Mouse (Mus musculus) embryonic facial prominence, embryonic 13.5 days (tissue): Measurements from ENCODE around the gene Cdc42se2. TPM values are rescaled to one million over a fixed set of nuclear protein-coding genes. Genes with fewer than 3 reads are reported as not detected.

ENCODE experiments used
- ATAC-seq: fragments of 200-750 bp; cut with Nextera tagmentation; 2 replicates; pipeline ENCODE4 v1.8.0; 2017; ENCODE audit warnings: low read depth; ENCODE audit not compliant: insufficient number of reproducible peaks, insufficient read depth, low FRiP score, low TSS enrichment
- H3K27ac ChIP-seq: fragments of 300-500 bp; sonication (generic); 2 replicates; pipeline ENCODE4 v1.5.1; 2015; ENCODE audit warnings: moderate library complexity, mild to moderate bottlenecking, inconsistent platforms
- H3K27me3 ChIP-seq: fragments of 300-500 bp; sonication (generic); 2 replicates; pipeline ENCODE4 v1.6.1; 2015; ENCODE audit warnings: mild to moderate bottlenecking, inconsistent platforms
- H3K36me3 ChIP-seq: fragments of 300-500 bp; sonication (generic); 2 replicates; pipeline ENCODE4 v1.6.1; 2015; ENCODE audit warnings: mild to moderate bottlenecking, inconsistent platforms
- H3K4me1 ChIP-seq: fragments of 300-500 bp; sonication (generic); 2 replicates; pipeline ENCODE4 v1.6.1; 2015; ENCODE audit warnings: inconsistent platforms
- H3K4me2 ChIP-seq: fragments of 300-500 bp; sonication (generic); 2 replicates; pipeline ENCODE4 v1.6.1; 2015; ENCODE audit warnings: moderate library complexity, mild to moderate bottlenecking, inconsistent platforms
- H3K4me3 ChIP-seq: fragments of 300-500 bp; sonication (generic); 2 replicates; pipeline ENCODE4 v1.5.1; 2015; ENCODE audit warnings: mild to moderate bottlenecking, inconsistent platforms
- H3K9ac ChIP-seq: fragments of 300-500 bp; sonication (generic); 2 replicates; pipeline ENCODE4 v1.6.1; 2015; ENCODE audit warnings: mild to moderate bottlenecking, inconsistent platforms
- H3K9me3 ChIP-seq: fragments of 300-500 bp; sonication (generic); 2 replicates; pipeline ENCODE4 v1.6.1; 2016; ENCODE audit warnings: inconsistent platforms
- WGBS: fragments of 180-500 bp; shearing (Covaris S2); methylation state at CpG from one replicate; pipeline ENCODE4 v1.1.7; 2015; ENCODE audit warnings: mixed read lengths; 5-methylcytosine and 5-hydroxymethylcytosine counted together
- polyA plus RNA-seq: library from polyadenylated mRNA; unstranded; fragments of >200 nt; fragmentation: Nextera tagmentation; extraction: Ambion mirVana; gene quantifications from 2 replicates; pipeline ENCODE4 v1.2.1, GENCODE M21; 2015

The Cdc42se2 gene
- polyA plus RNA-seq, 1 experiment from 2014 or later, result 86.2 TPM

DNA sequence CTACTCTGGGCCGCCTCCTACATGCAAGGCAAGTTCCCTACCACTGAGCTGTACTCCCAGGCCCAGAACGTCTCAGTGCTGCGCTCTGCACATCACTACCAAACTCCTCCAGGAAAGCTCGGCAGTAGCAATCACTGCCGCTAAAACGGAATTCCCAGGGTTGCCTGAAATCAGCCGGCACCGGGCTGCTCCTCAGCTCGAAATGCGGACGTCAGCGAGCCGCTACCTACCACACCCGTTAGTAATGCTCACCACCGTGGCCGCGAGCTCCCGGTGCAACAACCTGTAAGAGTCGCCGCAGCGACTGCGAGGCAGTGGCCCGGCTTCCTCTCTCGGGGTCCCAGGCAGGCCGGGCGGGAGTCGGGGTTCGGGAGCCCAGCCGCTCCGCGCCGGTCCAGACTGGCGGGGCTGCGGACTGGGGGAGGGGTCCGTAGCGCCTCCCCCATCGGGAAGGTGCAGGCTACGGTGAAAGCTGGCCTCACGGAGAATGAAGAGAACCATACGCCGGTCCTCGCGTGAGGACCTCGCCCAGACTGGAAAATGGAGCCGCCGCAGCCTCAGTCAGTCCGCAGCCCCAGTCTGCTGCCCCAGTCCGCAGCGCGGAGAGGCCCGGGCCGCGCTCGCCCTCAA lies 502 bp downstream of the Cdc42se2 start:
- under 1% methylated on average over 54 of the region's 54 CpGs for WGBS
- Histone ChIP-seq H3K9me3 (no peaks in the 10 kb centered on the region), H3K27ac (peak overlapping the region; percentile 99), H3K27me3 (no peaks in the 10 kb centered on the region), H3K4me2 (peak overlapping the region; percentile 66), H3K4me3 (peak overlapping the region; percentile 89), H3K4me1 (peaks cover 7% of the 10 kb centered on the region), H3K9ac (peak overlapping the region; percentile 95), H3K36me3 (no peaks in the 10 kb centered on the region)
- ATAC-seq, result peak; percentile 80

- Histone ChIP-seq H3K9ac (no peak overlapping the region), H3K4me1 (peaks cover 7% of the 10 kb centered on the region), H3K27me3 (no peaks in the 10 kb centered on the region), H3K36me3 (no peaks in the 10 kb centered on the region), H3K4me2 (peak overlapping the region; percentile 66; the same call in 1 of the 2 replicates), H3K9me3 (no peaks in the 10 kb centered on the region), H3K4me3 (no peak overlapping the region), H3K27ac (no peak overlapping the region)
- 88% methylated on average over 3 of the region's 3 CpGs for WGBS
- ATAC-seq, result no peak
Observed at GRCm38 (mm10) chr11:54785566-54785965, 1.9 kb downstream of the Cdc42se2 start.

GRCm38 (mm10) chr11:54784436-54784835 lies 3.0 kb downstream of the Cdc42se2 start:
- Histone ChIP-seq H3K27ac (no peak overlapping the region), H3K36me3 (no peaks in the 10 kb centered on the region), H3K4me1 (peaks cover 7% of the 10 kb centered on the region), H3K9ac (no peak overlapping the region), H3K4me2 (no peak overlapping the region), H3K4me3 (no peak overlapping the region), H3K9me3 (no peaks in the 10 kb centered on the region), H3K27me3 (no peaks in the 10 kb centered on the region)
- ATAC-seq, result no peak
- 90% methylated on average over 3 of the region's 3 CpGs for WGBS

GRCm38 (mm10) chr11:54782253-54782652 lies 5.2 kb downstream of the Cdc42se2 start:
- no peak overlapping the region for H3K27ac ChIP-seq
- no peak for ATAC-seq
- 82% methylated on average over 6 of the region's 6 CpGs for WGBS
- no peaks in the 10 kb centered on the region for H3K9me3 ChIP-seq
- no peaks in the 10 kb centered on the region for H3K36me3 ChIP-seq
- H3K9ac ChIP-seq, result no peak overlapping the region
- peaks cover 7% of the 10 kb centered on the region for H3K4me1 ChIP-seq
- no peak overlapping the region for H3K4me3 ChIP-seq
- no peaks in the 10 kb centered on the region for H3K27me3 ChIP-seq
- no peak overlapping the region for H3K4me2 ChIP-seq

DNA sequence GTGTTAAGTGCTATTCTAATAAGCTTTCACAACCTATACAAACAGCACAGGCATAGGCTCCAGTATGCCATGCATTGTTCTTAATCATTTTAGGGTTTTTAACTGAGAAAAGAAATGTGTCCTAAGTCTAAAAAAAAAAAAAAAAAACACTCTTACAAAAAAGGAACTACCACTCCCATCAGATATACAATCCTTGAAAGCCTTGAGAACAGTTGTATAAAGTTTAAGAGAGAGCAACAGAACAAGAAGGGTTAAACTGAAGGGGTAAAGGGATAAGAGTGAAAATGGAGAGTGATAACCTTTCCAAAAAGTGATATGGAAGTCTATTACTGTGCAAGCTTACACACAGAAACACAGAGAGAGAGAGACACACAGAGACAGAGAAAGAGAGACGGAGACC lies 7.5 kb downstream of the Cdc42se2 start:
- H3K27ac ChIP-seq, result no peak overlapping the region
- H3K4me1 ChIP-seq, result peaks cover 8% of the 10 kb centered on the region; the same call in 1 of the 2 replicates
- H3K4me2 ChIP-seq, result no peak overlapping the region
- H3K27me3 ChIP-seq, result no peaks in the 10 kb centered on the region
- no peak overlapping the region for H3K4me3 ChIP-seq
- no peaks in the 10 kb centered on the region for H3K9me3 ChIP-seq
- no peak overlapping the region for H3K9ac ChIP-seq
- no peak for ATAC-seq
- 82% methylated on average over 1 of the region's 1 CpGs for WGBS
- H3K36me3 ChIP-seq, result no peaks in the 10 kb centered on the region

GRCm38 (mm10) chr11:54778131-54778844 lies 9.2 kb downstream of the Cdc42se2 start:
- 85% methylated on average over 1 of the region's 1 CpGs for WGBS
- H3K36me3 ChIP-seq, result no peaks in the 10 kb centered on the region
- H3K27ac ChIP-seq, result no peak overlapping the region
- H3K4me2 ChIP-seq, result no peak overlapping the region
- no peak overlapping the region for H3K9ac ChIP-seq
- no peaks in the 10 kb centered on the region for H3K9me3 ChIP-seq
- H3K4me3 ChIP-seq, result no peak overlapping the region
- H3K27me3 ChIP-seq, result no peaks in the 10 kb centered on the region
- peaks cover 11% of the 10 kb centered on the region; the same call in 1 of the 2 replicates for H3K4me1 ChIP-seq
- ATAC-seq, result no peak

DNA sequence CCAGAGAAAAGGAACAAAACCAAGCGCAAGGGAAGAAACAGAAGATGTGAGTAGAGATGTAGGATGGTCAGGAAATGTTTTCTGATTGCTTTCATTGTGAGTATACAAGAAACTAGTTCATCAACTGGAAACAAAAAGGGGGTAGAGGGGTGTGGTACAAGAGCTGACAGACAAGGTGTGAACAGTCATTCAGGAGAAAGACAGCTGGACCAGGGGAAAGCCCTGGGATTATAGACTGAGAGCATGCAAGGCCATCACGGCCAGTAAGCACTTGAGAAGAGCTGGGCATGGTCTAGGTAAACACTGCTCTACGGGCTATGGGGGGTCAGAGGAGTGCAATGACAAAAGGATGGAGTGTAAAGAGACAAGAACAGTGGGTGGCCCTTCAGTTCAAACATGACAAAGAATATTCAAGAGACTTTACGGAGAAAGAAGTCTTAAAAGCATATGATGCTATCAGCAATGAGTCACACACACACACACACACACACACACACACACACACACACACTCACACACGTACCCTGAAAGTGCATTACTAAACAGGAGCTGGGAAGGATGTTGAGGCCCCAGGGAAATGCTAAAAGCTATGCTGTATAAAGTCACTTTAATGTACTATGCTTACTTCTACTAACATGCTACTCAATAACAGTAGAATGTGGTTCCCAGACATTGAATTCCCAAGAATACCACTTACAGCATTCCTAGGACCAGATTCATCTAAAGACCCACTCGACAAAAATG lies 9.9 kb downstream of the Cdc42se2 start:
- H3K4me1 ChIP-seq, result peaks cover 11% of the 10 kb centered on the region; the same call in 1 of the 2 replicates
- WGBS, result 86% methylated on average over 6 of the region's 6 CpGs
- no peaks in the 10 kb centered on the region for H3K36me3 ChIP-seq
- H3K9me3 ChIP-seq, result no peaks in the 10 kb centered on the region
- no peak overlapping the region for H3K27ac ChIP-seq
- ATAC-seq, result no peak
- H3K9ac ChIP-seq, result no peak overlapping the region
- H3K4me2 ChIP-seq, result no peak overlapping the region
- H3K4me3 ChIP-seq, result no peak overlapping the region
- H3K27me3 ChIP-seq, result no peaks in the 10 kb centered on the region

DNA sequence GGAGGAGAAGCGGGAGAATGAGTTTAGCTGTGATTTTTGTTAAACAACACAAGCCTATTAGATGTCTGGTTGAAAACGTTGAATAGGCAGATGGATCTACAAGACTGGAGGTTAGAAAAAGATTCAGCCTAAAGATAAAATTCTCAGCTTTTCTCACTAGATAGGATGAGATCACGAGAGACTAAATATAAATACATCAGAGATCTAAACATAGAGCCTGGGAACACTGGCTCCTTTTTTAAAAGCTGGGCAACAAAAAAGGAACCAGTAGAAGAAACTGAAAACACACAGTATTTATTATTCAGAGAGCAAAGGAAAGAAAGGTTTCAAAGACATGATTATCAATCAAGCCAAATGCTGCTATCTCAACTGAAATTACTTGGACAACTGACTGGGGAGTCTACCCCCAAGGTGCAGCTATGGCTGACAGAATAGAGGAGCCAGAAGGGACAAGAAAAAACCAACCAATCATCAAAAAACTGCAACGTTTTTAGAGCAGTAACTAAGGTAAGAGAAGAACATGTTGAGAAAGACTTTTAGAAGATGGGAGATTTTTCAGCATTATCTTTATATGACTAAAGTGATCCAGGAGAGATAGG lies 10.6 kb downstream of the Cdc42se2 start:
- no peaks in the 10 kb centered on the region for H3K36me3 ChIP-seq
- no peak for ATAC-seq
- H3K9me3 ChIP-seq, result no peaks in the 10 kb centered on the region
- no peak overlapping the region for H3K9ac ChIP-seq
- no peaks in the 10 kb centered on the region for H3K27me3 ChIP-seq
- no peak overlapping the region for H3K4me2 ChIP-seq
- H3K4me1 ChIP-seq, result peaks cover 15% of the 10 kb centered on the region; the same call in 1 of the 2 replicates
- no peak overlapping the region for H3K4me3 ChIP-seq
- H3K27ac ChIP-seq, result no peak overlapping the region
- WGBS, result 76% methylated on average over 4 of the region's 4 CpGs

DNA sequence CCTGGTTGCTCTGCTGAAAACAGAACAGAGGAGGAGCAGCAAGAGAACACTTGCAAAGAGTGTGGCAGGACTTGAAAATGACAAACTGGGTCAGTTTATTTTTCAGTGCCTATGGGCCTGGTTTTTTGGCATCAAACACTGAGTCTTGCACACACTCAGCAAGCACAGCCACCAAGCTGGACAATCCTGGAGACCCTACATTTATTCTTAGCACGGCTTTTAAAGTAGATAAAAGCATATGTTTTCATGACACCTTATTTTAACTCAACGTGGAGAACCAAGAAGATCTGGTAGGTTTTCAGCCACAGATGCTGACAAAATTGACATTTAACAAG lies 11.1 kb downstream of the Cdc42se2 start:
- Histone ChIP-seq H3K9me3 (no peaks in the 10 kb centered on the region), H3K27ac (no peak overlapping the region), H3K4me3 (no peak overlapping the region), H3K4me2 (no peak overlapping the region), H3K4me1 (peaks cover 15% of the 10 kb centered on the region; the same call in 1 of the 2 replicates), H3K36me3 (no peaks in the 10 kb centered on the region), H3K9ac (no peak overlapping the region), H3K27me3 (no peaks in the 10 kb centered on the region)
- WGBS, result 86% methylated on average over 2 of the region's 2 CpGs
- ATAC-seq, result no peak

- Histone ChIP-seq H3K9ac (no peak overlapping the region), H3K9me3 (no peaks in the 10 kb centered on the region), H3K27ac (0 out of 2 replicates have a peak overlapping the region, but pooled peaks have one; percentile 33), H3K4me3 (no peak overlapping the region), H3K4me2 (no peak overlapping the region), H3K4me1 (peaks cover 15% of the 10 kb centered on the region; the same call in 1 of the 2 replicates), H3K27me3 (no peaks in the 10 kb centered on the region), H3K36me3 (no peaks in the 10 kb centered on the region)
- no peak for ATAC-seq
- 70% methylated on average over 4 of the region's 4 CpGs for WGBS
Observed at GRCm38 (mm10) chr11:54775628-54776366, 11.7 kb downstream of the Cdc42se2 start.
